Mouse (Mus musculus): ENCODE data around the gene Edn2.

Edn2 gene

GRCm38 (mm10) chr4:120161166-120161949 lies at the start of gene Edn2:
Gene Edn2 (plus strand): TSS chr4:120161206.
- DNase-seq (ENCODE audit: low spot score in 2 of 2): no peak

GRCm38 (mm10) chr4:120115516-120115915 lies 45.5 kb upstream of the Edn2 start:
- DNase-seq (ENCODE audit: low spot score in 2 of 2): no peak

- DNase-seq (ENCODE audit: low spot score in 2 of 2): no peak
Observed at GRCm38 (mm10) chr4:120116312-120116711, 44.7 kb upstream of the Edn2 start.

- DNase-seq (ENCODE audit: low spot score in 2 of 2): peak in 1 of 2 experiments; percentile 68
Observed at GRCm38 (mm10) chr4:120120276-120120675, 40.7 kb upstream of the Edn2 start.

- no peak for DNase-seq (ENCODE audit: low spot score in 2 of 2)
Observed at GRCm38 (mm10) chr4:120124656-120125055, 36.4 kb upstream of the Edn2 start.

- DNase-seq (ENCODE audit: low spot score in 2 of 2): peak in 1 of 2 experiments; percentile 70
Observed at GRCm38 (mm10) chr4:120126047-120126446, 35.0 kb upstream of the Edn2 start.

- no peak for DNase-seq (ENCODE audit: low spot score in 2 of 2)
Observed at GRCm38 (mm10) chr4:120127333-120127732, 33.7 kb upstream of the Edn2 start.

GRCm38 (mm10) chr4:120128033-120128432 lies 33.0 kb upstream of the Edn2 start:
- peak in 1 of 2 experiments; percentile 51 for DNase-seq (ENCODE audit: low spot score in 2 of 2)

- DNase-seq (ENCODE audit: low spot score in 2 of 2): peak in 1 of 2 experiments; percentile 63
Observed at GRCm38 (mm10) chr4:120129233-120129885, 31.6 kb upstream of the Edn2 start.

GRCm38 (mm10) chr4:120130926-120131325 lies 30.1 kb upstream of the Edn2 start:
- no peak for DNase-seq (ENCODE audit: low spot score in 2 of 2)

- no peak for DNase-seq (ENCODE audit: low spot score in 2 of 2)
Observed at GRCm38 (mm10) chr4:120131441-120132220, 29.4 kb upstream of the Edn2 start.

GRCm38 (mm10) chr4:120134223-120134622 lies 26.8 kb upstream of the Edn2 start:
- no peak for DNase-seq (ENCODE audit: low spot score in 2 of 2)

GRCm38 (mm10) chr4:120141810-120142209 lies 19.2 kb upstream of the Edn2 start:
- DNase-seq (ENCODE audit: low spot score in 2 of 2): no peak

- DNase-seq (ENCODE audit: low spot score in 2 of 2): no peak
Observed at GRCm38 (mm10) chr4:120142905-120143304, 18.1 kb upstream of the Edn2 start.

GRCm38 (mm10) chr4:120144343-120144742 lies 16.7 kb upstream of the Edn2 start:
- peak in 1 of 2 experiments; percentile 56 for DNase-seq (ENCODE audit: low spot score in 2 of 2)

- DNase-seq (ENCODE audit: low spot score in 2 of 2): no peak
Observed at GRCm38 (mm10) chr4:120145931-120146330, 15.1 kb upstream of the Edn2 start.

GRCm38 (mm10) chr4:120148291-120149141 lies 12.5 kb upstream of the Edn2 start:
- peak; percentile 42 to 87 for DNase-seq (ENCODE audit: low spot score in 2 of 2)

GRCm38 (mm10) chr4:120149142-120149524 lies 11.9 kb upstream of the Edn2 start:
- DNase-seq (ENCODE audit: low spot score in 2 of 2): peak in 1 of 2 experiments; percentile 34

GRCm38 (mm10) chr4:120150345-120150920 lies 10.6 kb upstream of the Edn2 start:
- DNase-seq (ENCODE audit: low spot score in 2 of 2): no peak

GRCm38 (mm10) chr4:120151906-120152305 lies 9.1 kb upstream of the Edn2 start:
- DNase-seq (ENCODE audit: low spot score in 2 of 2): no peak

- DNase-seq (ENCODE audit: low spot score in 2 of 2): no peak
Observed at GRCm38 (mm10) chr4:120152648-120153047, 8.4 kb upstream of the Edn2 start.
